Mouse (Mus musculus): ENCODE measurements around the gene Fsd1.

DNA sequence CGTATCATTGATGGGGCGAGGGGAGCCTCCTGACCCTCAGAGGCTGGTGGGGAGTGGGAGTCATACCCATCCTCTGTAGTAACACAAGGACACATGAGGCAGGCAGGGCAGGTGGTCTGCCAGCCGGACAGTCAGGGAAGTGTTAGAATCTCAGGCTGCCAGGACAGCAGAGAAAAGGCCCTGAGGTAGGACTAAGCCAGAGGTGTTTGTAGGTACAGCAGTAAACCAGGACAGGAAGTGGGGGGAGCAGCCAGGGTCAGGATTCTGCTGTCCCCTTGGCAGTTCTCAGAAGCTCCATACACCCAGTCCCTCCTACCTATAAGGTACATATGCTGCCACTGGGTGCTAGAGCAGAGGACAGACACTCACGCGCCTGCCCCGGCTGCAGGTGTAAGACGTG lies 24.7 kb upstream of the Fsd1 start:
- TF ChIP-seq USF1 (IDR thresholded peaks at IDR 0.05; ENCODE audit: low read depth, low read length) (no peak), ZKSCAN1 (IDR thresholded peaks at IDR 0.05; ENCODE audit: borderline replicate concordance, low read depth, low read length) (no peak), MAFK (IDR thresholded peaks at IDR 0.05; ENCODE audit: insufficient replicate concordance, low read length) (no peak), CTCF (conservative IDR thresholded peaks at IDR 0.05 in 1 of 2, IDR thresholded peaks at IDR 0.05 in 1 of 2; ENCODE audit: low read depth in 2 of 2, low read length in 2 of 2) (no peak), GABPA (IDR thresholded peaks at IDR 0.05; ENCODE audit: insufficient replicate concordance, low read depth, low read length) (no peak), EP300 (IDR thresholded peaks at IDR 0.05; ENCODE audit: low read length) (no peak), CHD1 (IDR thresholded peaks at IDR 0.05; ENCODE audit: low read depth, low read length) (no peak), ZC3H11A (IDR thresholded peaks at IDR 0.05; ENCODE audit: low read depth, low read length) (no peak)

Data from CH12.LX (cell line).